Mouse (Mus musculus): Measurements from ENCODE around the gene Snx20. TPM values are rescaled to one million over a fixed set of nuclear protein-coding genes. Genes with fewer than 3 reads are reported as not detected.
A peak's percentile ranks its signal among the peaks of the same experiment; 100 is the strongest.
"Not testable (repeated sequence)": the region's sequence is repeated elsewhere in the genome, so short reads cannot be mapped to it uniquely, and the experiment has no call there.

Gene Snx20
- total and polyA plus RNA-seq, 2 experiments from 2014 or later: 2.0 to 7.3 TPM

DNA sequence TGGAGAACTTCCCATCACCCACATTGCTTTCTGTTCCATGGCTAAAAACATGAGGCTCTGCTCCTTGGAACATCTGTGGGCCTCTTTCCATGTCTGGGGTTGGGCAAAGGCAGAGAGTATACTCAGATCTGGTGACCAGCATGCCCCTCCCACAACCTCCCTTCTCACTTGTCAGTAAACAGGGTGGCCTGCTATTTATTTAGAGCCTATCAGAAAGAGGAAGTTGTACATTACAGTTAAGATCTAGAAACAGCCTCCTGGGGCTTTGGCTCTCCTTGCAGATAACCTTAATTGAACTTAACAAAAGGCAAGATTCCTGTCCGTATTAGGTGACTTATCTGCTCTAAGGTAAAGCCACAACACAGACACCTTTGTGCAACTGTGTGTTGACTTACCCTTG lies 30.5 kb upstream of the Snx20 start:
- Histone ChIP-seq H3K9me3 (replicated peaks; ENCODE audit: control insufficient read depth, low read length) (no peaks in the 10 kb centered on the region), H3K4me1 (ENCODE audit: control insufficient read depth, insufficient read depth) (no peaks in the 10 kb centered on the region), H3K27me3 (ENCODE audit: control insufficient read depth, insufficient read depth, low read length) (no peaks in the 10 kb centered on the region), H3K36me3 (replicated peaks; ENCODE audit: control insufficient read depth, insufficient read depth, low read length) (no peaks in the 10 kb centered on the region), H3K4me2 (ENCODE audit: low read depth, low read length) (no peak overlapping the region), H3K27ac (ENCODE audit: low read depth) (no peak overlapping the region), H3K9ac (replicated peaks; ENCODE audit: low read depth, low read length) (no peak overlapping the region), H3K4me3 (ENCODE audit: low read depth, low read length) (no peak overlapping the region)
- ATAC-seq (ENCODE audit: insufficient read depth, low read depth): no peak
- TF ChIP-seq CTCF (IDR thresholded peaks at IDR 0.05; ENCODE audit: low read depth) (no peak), EP300 (IDR thresholded peaks at IDR 0.05; ENCODE audit: low read depth) (no peak)
- 39% methylated on average over 1 of the region's 1 CpGs for WGBS
- DNase-seq (ENCODE audit: low spot score): no peak

DNA sequence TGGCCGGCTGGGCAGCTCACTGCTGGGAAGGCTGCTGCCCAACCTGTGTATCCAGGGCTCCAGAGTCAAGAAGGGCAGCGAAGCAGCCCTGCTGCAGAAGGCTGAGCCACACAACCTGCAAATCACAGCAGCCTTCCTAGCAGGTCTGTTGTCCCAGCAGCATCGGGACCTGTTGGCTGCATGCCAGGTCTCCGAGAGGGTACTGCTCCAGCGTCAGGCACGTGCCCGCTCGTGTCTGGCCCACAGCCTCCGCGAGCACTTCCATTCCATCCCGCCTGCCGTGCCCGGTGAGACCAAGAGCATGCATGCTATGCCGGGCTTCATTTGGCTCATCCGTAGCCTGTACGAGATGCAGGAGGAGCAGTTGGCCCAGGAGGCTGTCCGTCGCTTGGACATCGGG lies 29.0 kb upstream of the Snx20 start:
- H3K9me3 ChIP-seq (replicated peaks; ENCODE audit: control insufficient read depth, low read length): no peaks in the 10 kb centered on the region
- H3K4me1 ChIP-seq (ENCODE audit: control insufficient read depth, insufficient read depth): no peaks in the 10 kb centered on the region
- H3K4me2 ChIP-seq (ENCODE audit: low read depth, low read length): no peak overlapping the region
- no peak overlapping the region for H3K27ac ChIP-seq (ENCODE audit: low read depth)
- WGBS: 67% methylated on average over 19 of the region's 19 CpGs
- H3K9ac ChIP-seq (replicated peaks; ENCODE audit: low read depth, low read length): no peak overlapping the region
- no peak for DNase-seq (ENCODE audit: low spot score)
- no peak for ATAC-seq (ENCODE audit: insufficient read depth, low read depth)
- TF ChIP-seq EP300 (IDR thresholded peaks at IDR 0.05; ENCODE audit: low read depth) (no peak), CTCF (IDR thresholded peaks at IDR 0.05; ENCODE audit: low read depth) (no peak)
- H3K4me3 ChIP-seq (ENCODE audit: low read depth, low read length): no peak overlapping the region
- H3K36me3 ChIP-seq (replicated peaks; ENCODE audit: control insufficient read depth, insufficient read depth, low read length): no peaks in the 10 kb centered on the region
- H3K27me3 ChIP-seq (ENCODE audit: control insufficient read depth, insufficient read depth, low read length): no peaks in the 10 kb centered on the region

DNA sequence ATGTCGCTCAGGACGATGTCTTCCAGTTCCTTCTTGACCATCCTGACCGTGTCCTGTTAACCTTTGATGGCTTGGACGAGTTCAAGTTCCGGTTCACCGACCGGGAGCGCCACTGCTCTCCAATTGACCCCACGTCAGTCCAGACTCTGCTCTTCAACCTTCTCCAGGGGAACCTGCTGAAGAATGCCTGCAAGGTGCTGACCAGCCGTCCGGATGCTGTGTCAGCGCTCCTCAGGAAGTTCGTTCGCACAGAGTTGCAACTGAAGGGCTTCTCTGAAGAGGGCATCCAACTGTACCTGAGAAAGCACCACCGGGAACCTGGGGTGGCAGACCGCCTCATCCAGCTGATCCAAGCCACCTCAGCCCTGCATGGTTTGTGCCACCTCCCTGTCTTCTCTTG lies 28.2 kb upstream of the Snx20 start:
- Histone ChIP-seq H3K36me3 (replicated peaks; ENCODE audit: control insufficient read depth, insufficient read depth, low read length) (no peaks in the 10 kb centered on the region), H3K4me2 (ENCODE audit: low read depth, low read length) (no peak overlapping the region), H3K9me3 (replicated peaks; ENCODE audit: control insufficient read depth, low read length) (no peaks in the 10 kb centered on the region), H3K4me1 (ENCODE audit: control insufficient read depth, insufficient read depth) (no peaks in the 10 kb centered on the region), H3K4me3 (ENCODE audit: low read depth, low read length) (no peak overlapping the region), H3K27ac (ENCODE audit: low read depth) (no peak overlapping the region), H3K9ac (replicated peaks; ENCODE audit: low read depth, low read length) (no peak overlapping the region), H3K27me3 (ENCODE audit: control insufficient read depth, insufficient read depth, low read length) (no peaks in the 10 kb centered on the region)
- ATAC-seq (ENCODE audit: insufficient read depth, low read depth): no peak
- WGBS: 82% methylated on average over 16 of the region's 16 CpGs
- TF ChIP-seq CTCF (IDR thresholded peaks at IDR 0.05; ENCODE audit: low read depth) (no peak), EP300 (IDR thresholded peaks at IDR 0.05; ENCODE audit: low read depth) (no peak)
- DNase-seq (ENCODE audit: low spot score): no peak

DNA sequence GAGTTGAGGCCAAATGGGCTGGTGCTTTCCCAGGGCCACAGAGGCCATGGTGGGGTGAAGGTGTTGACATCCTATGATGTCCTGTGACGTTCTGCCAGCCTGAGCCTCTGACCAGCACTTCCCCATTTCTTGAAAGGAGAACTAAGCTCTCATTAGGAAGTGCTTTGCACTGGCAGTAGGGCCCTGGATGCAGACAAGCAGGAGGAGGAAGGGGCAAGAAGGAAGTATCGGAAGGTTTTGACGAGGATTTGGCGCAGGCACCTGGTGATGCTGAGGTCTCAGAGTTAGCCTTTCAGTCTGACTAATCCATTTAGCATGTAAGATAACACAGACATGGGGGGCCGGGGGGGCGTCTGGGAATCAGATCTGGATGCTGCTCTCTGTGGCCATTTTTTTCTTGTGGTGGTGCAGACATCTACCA lies 26.5 kb upstream of the Snx20 start:
- H3K36me3 ChIP-seq (replicated peaks; ENCODE audit: control insufficient read depth, insufficient read depth, low read length): no peaks in the 10 kb centered on the region
- WGBS: 44% methylated on average over 6 of the region's 6 CpGs
- H3K4me1 ChIP-seq (ENCODE audit: control insufficient read depth, insufficient read depth): no peaks in the 10 kb centered on the region
- ATAC-seq (ENCODE audit: insufficient read depth, low read depth) (no peak), DNase-seq (ENCODE audit: low spot score) (no peak)
- no peaks in the 10 kb centered on the region for H3K27me3 ChIP-seq (ENCODE audit: control insufficient read depth, insufficient read depth, low read length)
- H3K4me2 ChIP-seq (ENCODE audit: low read depth, low read length): no peak overlapping the region
- no peaks in the 10 kb centered on the region for H3K9me3 ChIP-seq (replicated peaks; ENCODE audit: control insufficient read depth, low read length)
- no peak overlapping the region for H3K27ac ChIP-seq (ENCODE audit: low read depth)
- TF ChIP-seq EP300 (IDR thresholded peaks at IDR 0.05; ENCODE audit: low read depth): no peak
- no peak for TF ChIP-seq CTCF (IDR thresholded peaks at IDR 0.05; ENCODE audit: low read depth)
- no peak overlapping the region for H3K4me3 ChIP-seq (ENCODE audit: low read depth, low read length)
- H3K9ac ChIP-seq (replicated peaks; ENCODE audit: low read depth, low read length): no peak overlapping the region

DNA sequence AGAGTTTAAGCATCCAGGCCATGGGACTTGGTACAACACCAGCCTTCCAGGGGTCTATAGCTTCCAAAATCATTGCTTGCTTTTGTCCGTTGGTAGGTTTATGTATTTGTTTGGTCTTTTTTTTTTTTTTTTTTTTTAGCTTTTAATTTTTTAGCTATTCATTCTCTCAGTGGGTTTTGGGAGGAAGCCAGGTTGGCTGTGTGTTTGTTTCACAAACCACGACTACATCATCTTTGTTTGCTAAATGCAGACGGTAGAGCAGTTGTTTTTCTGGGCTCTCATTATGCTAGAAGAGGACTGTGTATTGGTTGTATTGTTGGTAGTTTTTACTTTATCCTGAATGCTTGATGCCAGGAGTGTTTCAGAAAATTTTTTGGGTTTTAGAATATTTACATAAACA lies 23.9 kb upstream of the Snx20 start:
- 77% methylated on average over 3 of the region's 3 CpGs for WGBS
- H3K4me2 ChIP-seq (ENCODE audit: low read depth, low read length): no peak overlapping the region
- no peaks in the 10 kb centered on the region for H3K27me3 ChIP-seq (ENCODE audit: control insufficient read depth, insufficient read depth, low read length)
- ATAC-seq (ENCODE audit: insufficient read depth, low read depth): no peak
- H3K9ac ChIP-seq (replicated peaks; ENCODE audit: low read depth, low read length): no peak overlapping the region
- no peaks in the 10 kb centered on the region for H3K36me3 ChIP-seq (replicated peaks; ENCODE audit: control insufficient read depth, insufficient read depth, low read length)
- DNase-seq (ENCODE audit: low spot score): no peak
- no peaks in the 10 kb centered on the region for H3K4me1 ChIP-seq (ENCODE audit: control insufficient read depth, insufficient read depth)
- H3K9me3 ChIP-seq (replicated peaks; ENCODE audit: control insufficient read depth, low read length): 0 out of 2 replicates have a peak, but pooled peaks cover 3% of the 10 kb centered on the region
- no peak overlapping the region for H3K27ac ChIP-seq (ENCODE audit: low read depth)
- no peak overlapping the region for H3K4me3 ChIP-seq (ENCODE audit: low read depth, low read length)
- TF ChIP-seq EP300 (IDR thresholded peaks at IDR 0.05; ENCODE audit: low read depth) (no peak), CTCF (IDR thresholded peaks at IDR 0.05; ENCODE audit: low read depth) (no peak)

DNA sequence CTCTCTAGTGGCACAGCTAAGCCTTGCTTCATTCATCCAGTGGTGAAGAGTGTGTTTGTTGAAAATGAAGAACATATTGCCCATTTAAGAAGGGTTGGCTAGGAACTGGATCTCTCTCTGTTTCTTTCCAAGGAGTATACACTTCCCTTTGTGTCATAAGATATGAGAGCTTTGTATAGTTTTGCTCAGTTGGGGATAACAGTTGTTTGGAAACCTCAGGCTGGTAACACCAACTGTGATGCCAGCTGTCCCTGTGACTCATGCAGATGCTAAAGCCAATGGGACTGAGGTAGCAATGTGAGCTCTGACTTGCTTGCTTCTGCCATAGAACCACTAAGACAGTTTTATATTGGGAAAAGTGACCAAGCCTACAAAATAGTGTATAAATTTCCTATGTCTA lies 19.4 kb upstream of the Snx20 start:
- H3K27ac ChIP-seq (ENCODE audit: low read depth): no peak overlapping the region
- no peak for TF ChIP-seq EP300 (IDR thresholded peaks at IDR 0.05; ENCODE audit: low read depth)
- no peak for TF ChIP-seq CTCF (IDR thresholded peaks at IDR 0.05; ENCODE audit: low read depth)
- 0 out of 2 replicates have a peak, but pooled peaks cover 3% of the 10 kb centered on the region for H3K9me3 ChIP-seq (replicated peaks; ENCODE audit: control insufficient read depth, low read length)
- H3K27me3 ChIP-seq (ENCODE audit: control insufficient read depth, insufficient read depth, low read length): no peaks in the 10 kb centered on the region
- no peak overlapping the region for H3K4me3 ChIP-seq (ENCODE audit: low read depth, low read length)
- ATAC-seq (ENCODE audit: insufficient read depth, low read depth) (no peak), DNase-seq (ENCODE audit: low spot score) (no peak)
- no peak overlapping the region for H3K9ac ChIP-seq (replicated peaks; ENCODE audit: low read depth, low read length)
- H3K4me1 ChIP-seq (ENCODE audit: control insufficient read depth, insufficient read depth): no peaks in the 10 kb centered on the region
- H3K36me3 ChIP-seq (replicated peaks; ENCODE audit: control insufficient read depth, insufficient read depth, low read length): no peaks in the 10 kb centered on the region
- no peak overlapping the region for H3K4me2 ChIP-seq (ENCODE audit: low read depth, low read length)

DNA sequence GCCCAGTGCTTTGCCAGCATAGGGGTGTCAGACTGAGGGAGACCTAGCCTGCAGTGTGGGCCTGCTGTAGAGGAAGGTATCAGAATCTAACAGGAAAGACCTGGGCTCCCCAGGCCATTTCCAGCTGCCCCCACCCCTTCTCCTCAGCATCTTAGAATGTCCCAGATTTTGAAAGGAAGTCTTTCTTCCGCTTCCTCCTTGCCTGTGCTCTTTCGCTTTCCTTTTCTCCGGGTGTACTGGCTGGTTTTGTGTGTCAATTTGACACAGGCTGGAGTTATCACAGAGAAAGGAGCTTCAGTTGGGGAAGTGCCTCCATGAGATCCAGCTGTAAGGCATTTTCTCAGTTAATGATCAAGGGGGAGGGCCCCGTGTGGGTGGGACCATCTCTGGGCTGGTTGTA lies 15.2 kb upstream of the Snx20 start:
- H3K36me3 ChIP-seq (replicated peaks; ENCODE audit: control insufficient read depth, insufficient read depth, low read length); H3K4me3 ChIP-seq (ENCODE audit: low read depth, low read length); H3K9me3 ChIP-seq (replicated peaks; ENCODE audit: control insufficient read depth, low read length); DNase-seq (ENCODE audit: low spot score); H3K27ac ChIP-seq (ENCODE audit: low read depth); ATAC-seq (ENCODE audit: insufficient read depth, low read depth); H3K9ac ChIP-seq (replicated peaks; ENCODE audit: low read depth, low read length): not testable (repeated sequence)
- Histone ChIP-seq H3K27me3 (ENCODE audit: control insufficient read depth, insufficient read depth, low read length) (peaks cover 18% of the 10 kb centered on the region; the same call in 1 of the 2 replicates), H3K4me2 (ENCODE audit: low read depth, low read length) (0 out of 2 replicates have a peak overlapping the region, but pooled peaks have one; percentile 4), H3K4me1 (ENCODE audit: control insufficient read depth, insufficient read depth) (0 out of 2 replicates have a peak, but pooled peaks cover 12% of the 10 kb centered on the region)
- 61% methylated on average over 4 of the region's 4 CpGs for WGBS

Data from heart, postnatal 0 days (tissue).